Mouse (Mus musculus) brain, embryonic 14.5 days (tissue): ENCODE measurements around the gene Ltk.

Experiments
- CTCF ChIP-seq: fragments of 200-500 bp; IDR thresholded peaks from 2 replicates; pipeline ENCODE4 v1.5.1; 2012; ENCODE audit warnings: inconsistent platforms, mild to moderate bottlenecking, moderate library complexity, borderline replicate concordance; ENCODE audit not compliant: insufficient read depth, insufficient read length; ENCODE audit errors: extremely low read depth
- POLR2A ChIP-seq: fragments of 200-500 bp; IDR thresholded peaks from 2 replicates; pipeline ENCODE4 v1.6.1; 2012; ENCODE audit warnings: mild to moderate bottlenecking, inconsistent platforms, borderline replicate concordance; ENCODE audit not compliant: poor library complexity, insufficient read depth, insufficient read length, severe bottlenecking; ENCODE audit errors: extremely low read depth

GRCm38 (mm10) chr2:119808881-119809280, 48.6 kb upstream of the Ltk start:
- TF ChIP-seq CTCF (no peak), POLR2A (no peak)
